Mouse (Mus musculus): ENCODE results near the gene H1fx.
A peak's percentile ranks its signal among the peaks of the same experiment; 100 is the strongest.
"Not testable (repeated sequence)": the region's sequence is repeated elsewhere in the genome, so short reads cannot be mapped to it uniquely, and the experiment has no call there.

Gene H1fx

GRCm38 (mm10) chr6:87981030-87981485 is 379 bp downstream of the H1fx start:
- DNase-seq (ENCODE audit: low spot score in 2 of 2), result peak in 1 of 2 experiments; percentile 48

GRCm38 (mm10) chr6:87980374-87981029 is 935 bp downstream of the H1fx start:
- DNase-seq (ENCODE audit: low spot score in 2 of 2), result peak; percentile 79 to 93

GRCm38 (mm10) chr6:87979728-87980127 is 1.7 kb downstream of the H1fx start:
- no peak for DNase-seq (ENCODE audit: low spot score in 2 of 2)

- no peak for DNase-seq (ENCODE audit: low spot score in 2 of 2)
Observed at GRCm38 (mm10) chr6:87970041-87970440, 11.4 kb downstream of the H1fx start.

GRCm38 (mm10) chr6:87962457-87962856 is 19.0 kb downstream of the H1fx start:
- not testable (repeated sequence) for DNase-seq (ENCODE audit: low spot score in 2 of 2)

GRCm38 (mm10) chr6:87942179-87942578 is 39.3 kb downstream of the H1fx start:
- no peak for DNase-seq (ENCODE audit: low spot score in 2 of 2)

- DNase-seq (ENCODE audit: low spot score in 2 of 2), result no peak
Observed at GRCm38 (mm10) chr6:87938941-87939340, 42.5 kb downstream of the H1fx start.

GRCm38 (mm10) chr6:87937178-87937788 is 44.2 kb downstream of the H1fx start:
- peak in 1 of 2 experiments; percentile 23 for DNase-seq (ENCODE audit: low spot score in 2 of 2)

GRCm38 (mm10) chr6:87935037-87935436 is 46.4 kb downstream of the H1fx start:
- no peak for DNase-seq (ENCODE audit: low spot score in 2 of 2)

Data from cerebellum, postnatal 4 days (tissue).